Mouse (Mus musculus): ENCODE measurements at regions not wholly inside any gene's neighbourhood (a gene's known extent, or its start where the extent isn't known, plus 50 kb on each side); places are given as distances from the start of the nearest gene placed in this dataset.
"Not testable (repeated sequence)": the region's sequence is repeated elsewhere in the genome, so short reads cannot be mapped to it uniquely, and the experiment has no call there.

DNA sequence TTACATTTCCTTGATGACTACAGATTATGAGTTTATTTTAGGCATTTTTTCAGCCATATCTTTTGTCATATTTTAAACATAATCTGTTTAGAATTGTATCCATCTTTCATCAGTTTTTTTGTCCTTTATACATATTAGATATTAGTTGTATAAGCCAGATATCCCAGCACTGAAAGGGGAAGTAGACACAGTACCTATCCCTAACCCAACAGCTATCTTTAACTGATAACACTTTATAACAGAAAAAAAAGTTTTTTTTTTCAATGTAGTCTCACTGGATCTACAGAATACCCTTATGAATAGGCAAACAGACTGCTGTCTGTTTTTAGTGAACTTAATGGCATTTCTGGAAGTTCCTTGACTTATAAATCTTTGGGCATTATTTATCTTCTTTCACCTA lies 1152.1 kb upstream of the Fam98a start:
- TF ChIP-seq POLR2A (IDR thresholded peaks at IDR 0.05; ENCODE audit: borderline replicate concordance, extremely low read depth, low read depth, low read length) (no peak), CTCF (IDR thresholded peaks at IDR 0.05; ENCODE audit: insufficient read depth, low read length) (no peak)
- DNase-seq = no peak
- no peak overlapping the region for H3K4me3 ChIP-seq (replicated peaks; ENCODE audit: extremely low read depth, low read depth, low read length)
- no peaks in the 10 kb centered on the region for H3K4me1 ChIP-seq (ENCODE audit: control insufficient read depth, insufficient read depth, low read length)

DNA sequence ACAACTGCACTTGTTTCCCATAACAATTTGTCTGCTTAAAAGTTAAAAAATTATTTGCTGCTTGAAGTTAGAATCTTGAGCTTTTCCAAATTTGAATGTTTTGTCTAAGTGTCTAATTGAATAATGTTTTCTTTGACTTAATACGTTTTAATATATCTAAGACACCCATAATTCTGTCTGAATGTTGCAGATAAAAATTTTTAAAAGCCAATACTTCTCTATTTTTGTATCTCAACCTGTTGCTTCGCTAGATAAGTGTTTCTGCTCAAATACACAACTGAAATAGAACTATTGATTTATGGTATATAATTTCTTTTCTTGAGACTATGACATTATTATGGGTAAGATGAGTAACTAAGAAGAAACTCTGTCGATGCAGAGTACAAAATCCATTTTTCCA lies 1144.5 kb upstream of the Fam98a start:
- H3K4me3 ChIP-seq (replicated peaks; ENCODE audit: extremely low read depth, low read depth, low read length) = no peak overlapping the region
- WGBS = 52% methylated on average over 3 of the region's 3 CpGs
- no peak for DNase-seq
- TF ChIP-seq CTCF (IDR thresholded peaks at IDR 0.05; ENCODE audit: insufficient read depth, low read length) (no peak), POLR2A (IDR thresholded peaks at IDR 0.05; ENCODE audit: borderline replicate concordance, extremely low read depth, low read depth, low read length) (no peak)
- no peaks in the 10 kb centered on the region for H3K4me1 ChIP-seq (ENCODE audit: control insufficient read depth, insufficient read depth, low read length)

DNA sequence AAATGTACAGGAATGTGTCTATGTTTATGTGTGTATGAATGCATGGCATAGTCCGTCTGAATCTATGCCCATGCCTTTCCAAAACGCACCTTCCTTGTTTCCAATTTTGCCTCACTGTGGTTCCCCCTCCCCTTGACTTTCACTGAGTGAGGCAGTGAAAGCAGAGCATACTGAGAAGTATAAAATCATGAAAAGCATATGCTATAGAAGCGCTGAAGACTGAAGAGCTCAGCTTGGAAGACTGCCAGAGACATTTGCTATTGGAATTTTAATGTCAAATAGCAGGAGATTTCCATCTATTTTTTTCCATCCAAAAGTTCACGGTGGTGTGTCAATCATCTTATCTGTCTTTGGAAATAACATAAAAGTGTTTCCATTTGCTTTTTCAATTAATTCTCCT lies 1106.3 kb upstream of the Fam98a start:
- 61% methylated on average over 4 of the region's 4 CpGs for WGBS
- H3K4me1 ChIP-seq (ENCODE audit: control insufficient read depth, insufficient read depth, low read length) = no peaks in the 10 kb centered on the region
- H3K4me3 ChIP-seq (replicated peaks; ENCODE audit: extremely low read depth, low read depth, low read length) = no peak overlapping the region
- TF ChIP-seq POLR2A (IDR thresholded peaks at IDR 0.05; ENCODE audit: borderline replicate concordance, extremely low read depth, low read depth, low read length) (no peak), CTCF (IDR thresholded peaks at IDR 0.05; ENCODE audit: insufficient read depth, low read length) (no peak)
- no peak for DNase-seq

DNA sequence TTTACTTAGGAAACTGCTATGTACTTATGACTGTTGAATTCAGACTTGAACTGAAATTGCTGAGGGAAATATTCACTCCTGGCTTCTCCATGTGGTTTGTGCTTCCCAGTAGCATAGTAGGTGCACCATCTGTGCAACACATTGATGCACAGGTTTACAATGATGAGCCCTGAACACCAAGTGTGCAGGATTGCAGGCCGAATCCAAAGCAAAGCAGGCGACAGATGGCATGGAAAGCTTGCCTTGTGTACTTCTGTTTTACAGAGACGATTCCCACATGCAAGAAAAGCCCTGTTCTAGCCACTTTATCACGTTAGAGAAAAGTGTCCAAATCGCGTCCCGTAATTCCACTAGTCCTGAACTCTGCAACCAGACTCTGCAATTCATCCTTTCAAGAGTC lies 1074.2 kb upstream of the Fam98a start:
- Histone ChIP-seq H3K4me3 (replicated peaks; ENCODE audit: extremely low read depth, low read depth, low read length) (no peak overlapping the region), H3K4me1 (ENCODE audit: control insufficient read depth, insufficient read depth, low read length) (no peaks in the 10 kb centered on the region)
- no peak for TF ChIP-seq CTCF (IDR thresholded peaks at IDR 0.05; ENCODE audit: insufficient read depth, low read length)
- TF ChIP-seq POLR2A (IDR thresholded peaks at IDR 0.05; ENCODE audit: borderline replicate concordance, extremely low read depth, low read depth, low read length) = no peak
- no peak for DNase-seq
- WGBS = 85% methylated on average over 7 of the region's 7 CpGs

DNA sequence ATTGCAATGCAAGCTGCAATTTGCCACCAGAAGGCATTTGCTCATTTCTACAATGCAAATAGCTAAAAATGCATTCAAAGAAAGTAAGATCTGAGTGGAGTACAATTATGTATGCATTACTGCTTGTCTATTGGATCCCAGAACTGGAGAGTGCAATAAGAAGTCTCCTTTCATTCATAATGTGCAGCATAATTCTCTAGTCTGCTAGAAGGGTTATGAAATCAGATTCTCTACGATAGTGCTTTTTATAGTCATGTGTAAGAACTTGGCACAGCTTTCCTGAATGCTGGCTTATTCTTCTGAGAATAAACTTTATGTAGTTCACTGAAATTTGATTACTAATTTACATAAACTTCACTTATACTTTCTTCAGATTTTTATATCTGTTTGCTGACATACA lies 1053.5 kb upstream of the Fam98a start:
- TF ChIP-seq POLR2A (IDR thresholded peaks at IDR 0.05; ENCODE audit: borderline replicate concordance, extremely low read depth, low read depth, low read length) = no peak
- no peak for TF ChIP-seq CTCF (IDR thresholded peaks at IDR 0.05; ENCODE audit: insufficient read depth, low read length)
- H3K4me1 ChIP-seq (ENCODE audit: control insufficient read depth, insufficient read depth, low read length) = no peaks in the 10 kb centered on the region
- DNase-seq = no peak
- no peak overlapping the region for H3K4me3 ChIP-seq (replicated peaks; ENCODE audit: extremely low read depth, low read depth, low read length)
- WGBS = 52% methylated on average over 1 of the region's 1 CpGs

DNA sequence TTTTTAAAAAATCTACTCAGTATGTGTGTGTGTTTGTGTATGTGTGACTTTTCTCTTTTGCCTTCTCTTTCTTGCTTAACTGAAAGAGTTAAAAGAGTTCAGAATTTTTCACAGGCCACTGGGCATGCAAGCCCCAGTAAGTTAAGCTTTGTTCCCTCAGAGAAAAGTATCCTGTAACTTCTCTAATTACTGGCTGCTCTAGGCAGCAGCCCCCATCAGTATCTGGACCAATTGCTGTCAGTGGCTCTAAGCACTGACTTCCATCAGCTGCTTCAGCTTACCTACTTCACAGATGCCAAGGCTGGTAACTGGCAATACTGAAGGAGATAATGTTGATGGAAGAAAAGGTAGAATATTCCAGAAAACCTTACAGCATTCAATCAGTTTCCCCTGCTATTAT lies 1026.6 kb upstream of the Fam98a start:
- Histone ChIP-seq H3K4me3 (replicated peaks; ENCODE audit: extremely low read depth, low read depth, low read length) (no peak overlapping the region), H3K4me1 (ENCODE audit: control insufficient read depth, insufficient read depth, low read length) (no peaks in the 10 kb centered on the region)
- TF ChIP-seq CTCF (IDR thresholded peaks at IDR 0.05; ENCODE audit: insufficient read depth, low read length) (no peak), POLR2A (IDR thresholded peaks at IDR 0.05; ENCODE audit: borderline replicate concordance, extremely low read depth, low read depth, low read length) (no peak)
- no peak for DNase-seq

DNA sequence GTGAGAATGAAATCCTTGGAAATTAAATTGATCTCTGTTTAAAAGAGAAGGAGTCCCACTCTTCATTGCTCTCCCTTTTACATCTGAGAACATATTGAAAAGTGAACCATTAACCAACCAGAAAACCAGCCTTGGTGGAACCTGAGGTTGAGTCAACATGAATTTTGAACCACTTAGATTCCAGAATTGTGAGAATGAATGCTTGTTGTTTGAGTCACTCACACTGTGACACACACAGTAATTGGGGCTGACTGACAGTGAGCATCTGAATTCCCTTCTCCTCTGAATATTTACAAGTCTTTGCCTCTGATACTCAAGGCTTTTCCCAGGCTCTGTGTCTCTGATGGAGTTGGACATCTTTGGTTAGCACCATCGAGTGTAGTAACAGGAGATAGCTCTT lies 1008.0 kb upstream of the Fam98a start:
- 62% methylated on average over 1 of the region's 1 CpGs for WGBS
- TF ChIP-seq CTCF (IDR thresholded peaks at IDR 0.05; ENCODE audit: insufficient read depth, low read length) (no peak), POLR2A (IDR thresholded peaks at IDR 0.05; ENCODE audit: borderline replicate concordance, extremely low read depth, low read depth, low read length) (no peak)

DNA sequence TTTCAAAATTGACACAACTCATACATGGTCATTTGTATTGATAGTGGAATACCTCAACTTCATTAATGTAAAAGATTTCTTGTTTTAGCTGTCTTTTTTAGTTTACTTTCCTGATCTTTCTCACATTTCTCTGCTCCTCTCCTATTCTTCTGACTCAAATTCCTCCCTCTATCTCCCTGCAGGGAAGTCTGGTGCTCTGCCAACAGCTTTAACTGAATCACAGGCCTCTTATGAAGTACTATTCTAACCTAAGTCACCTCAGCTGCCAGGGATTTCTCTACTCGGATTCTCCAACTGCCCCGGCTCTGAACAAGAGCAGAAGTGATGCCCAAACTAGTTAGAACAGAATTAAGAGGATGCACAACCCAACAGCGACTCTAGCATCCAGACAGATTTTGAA lies 993.8 kb upstream of the Fam98a start:
- DNase-seq = no peak
- Histone ChIP-seq H3K4me3 (replicated peaks; ENCODE audit: extremely low read depth, low read depth, low read length) (no peak overlapping the region), H3K4me1 (ENCODE audit: control insufficient read depth, insufficient read depth, low read length) (no peaks in the 10 kb centered on the region)
- WGBS = 49% methylated on average over 3 of the region's 3 CpGs
- no peak for TF ChIP-seq POLR2A (IDR thresholded peaks at IDR 0.05; ENCODE audit: borderline replicate concordance, extremely low read depth, low read depth, low read length)
- TF ChIP-seq CTCF (IDR thresholded peaks at IDR 0.05; ENCODE audit: insufficient read depth, low read length) = no peak

More for the DNA sequence above, 1008.0 kb upstream of the Fam98a start:
- Histone ChIP-seq H3K4me1 (ENCODE audit: control insufficient read depth, insufficient read depth, low read length) (no peaks in the 10 kb centered on the region), H3K4me3 (replicated peaks; ENCODE audit: extremely low read depth, low read depth, low read length) (no peak overlapping the region)
- no peak for DNase-seq

DNA sequence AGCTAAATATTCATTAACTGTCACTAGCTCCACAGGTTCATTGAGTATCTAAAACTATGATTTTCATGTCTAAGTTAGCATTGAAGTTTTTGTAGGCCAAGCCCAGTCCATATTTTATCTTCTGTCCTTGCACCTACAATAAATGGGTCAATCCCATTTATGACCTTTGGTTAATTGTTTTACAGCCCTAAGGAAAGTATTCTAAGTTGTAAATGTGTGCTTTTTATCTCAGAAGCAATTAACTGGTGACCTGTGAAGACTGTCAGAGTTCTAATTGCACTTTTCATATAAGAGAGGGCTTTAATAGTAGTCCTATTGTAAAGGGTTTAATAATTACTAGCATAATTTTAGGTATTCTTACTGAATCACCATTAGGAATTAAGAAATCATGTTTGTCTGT lies 984.0 kb upstream of the Fam98a start:
- no peak for TF ChIP-seq CTCF (IDR thresholded peaks at IDR 0.05; ENCODE audit: insufficient read depth, low read length)
- no peak for TF ChIP-seq POLR2A (IDR thresholded peaks at IDR 0.05; ENCODE audit: borderline replicate concordance, extremely low read depth, low read depth, low read length)
- no peak overlapping the region for H3K4me3 ChIP-seq (replicated peaks; ENCODE audit: extremely low read depth, low read depth, low read length)
- no peak for DNase-seq
- no peaks in the 10 kb centered on the region for H3K4me1 ChIP-seq (ENCODE audit: control insufficient read depth, insufficient read depth, low read length)

DNA sequence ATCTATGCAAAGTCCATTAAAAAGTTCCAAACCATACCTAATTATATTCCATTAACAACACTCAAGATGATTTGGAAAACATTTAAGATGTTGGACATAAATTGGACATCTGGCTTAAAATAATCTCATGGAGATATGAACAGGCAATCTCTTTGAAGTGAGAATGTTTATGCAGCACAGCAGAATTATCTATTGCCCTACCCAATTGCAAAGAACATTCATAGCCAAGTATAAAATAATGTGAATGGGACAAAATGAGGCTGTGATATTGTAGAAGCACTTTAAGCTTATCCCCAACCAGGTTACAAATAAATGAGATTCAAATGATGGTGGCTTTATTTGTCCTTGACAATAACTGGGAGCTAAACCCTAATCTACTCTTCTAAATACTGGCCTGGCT lies 950.0 kb upstream of the Fam98a start:
- H3K4me1 ChIP-seq (ENCODE audit: control insufficient read depth, insufficient read depth, low read length) = no peaks in the 10 kb centered on the region
- no peak for DNase-seq
- TF ChIP-seq CTCF (IDR thresholded peaks at IDR 0.05; ENCODE audit: insufficient read depth, low read length) (no peak), POLR2A (IDR thresholded peaks at IDR 0.05; ENCODE audit: borderline replicate concordance, extremely low read depth, low read depth, low read length) (no peak)
- H3K4me3 ChIP-seq (replicated peaks; ENCODE audit: extremely low read depth, low read depth, low read length) = no peak overlapping the region

DNA sequence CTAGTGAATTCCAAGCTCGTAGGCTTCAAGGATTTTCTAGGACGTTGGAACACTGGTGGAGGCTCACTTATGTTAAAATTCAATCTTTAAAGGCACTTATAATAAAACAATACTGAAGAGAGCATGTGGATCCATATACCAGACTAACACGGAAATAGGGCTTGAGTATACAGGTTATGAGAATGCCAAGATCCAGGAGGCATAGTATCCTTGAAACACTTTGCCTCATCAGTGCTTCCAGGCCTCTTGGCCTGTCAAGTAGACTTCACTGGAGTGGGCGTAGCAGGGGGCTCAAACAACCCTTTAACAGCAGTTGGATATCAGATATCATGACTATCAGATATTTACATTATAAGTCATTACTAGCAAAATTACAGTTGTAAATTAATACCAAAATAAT lies 948.7 kb upstream of the Fam98a start:
- DNase-seq = no peak
- H3K4me1 ChIP-seq (ENCODE audit: control insufficient read depth, insufficient read depth, low read length) = no peaks in the 10 kb centered on the region
- 65% methylated on average over 4 of the region's 4 CpGs for WGBS
- no peak for TF ChIP-seq CTCF (IDR thresholded peaks at IDR 0.05; ENCODE audit: insufficient read depth, low read length)
- TF ChIP-seq POLR2A (IDR thresholded peaks at IDR 0.05; ENCODE audit: borderline replicate concordance, extremely low read depth, low read depth, low read length) = no peak
- no peak overlapping the region for H3K4me3 ChIP-seq (replicated peaks; ENCODE audit: extremely low read depth, low read depth, low read length)

DNA sequence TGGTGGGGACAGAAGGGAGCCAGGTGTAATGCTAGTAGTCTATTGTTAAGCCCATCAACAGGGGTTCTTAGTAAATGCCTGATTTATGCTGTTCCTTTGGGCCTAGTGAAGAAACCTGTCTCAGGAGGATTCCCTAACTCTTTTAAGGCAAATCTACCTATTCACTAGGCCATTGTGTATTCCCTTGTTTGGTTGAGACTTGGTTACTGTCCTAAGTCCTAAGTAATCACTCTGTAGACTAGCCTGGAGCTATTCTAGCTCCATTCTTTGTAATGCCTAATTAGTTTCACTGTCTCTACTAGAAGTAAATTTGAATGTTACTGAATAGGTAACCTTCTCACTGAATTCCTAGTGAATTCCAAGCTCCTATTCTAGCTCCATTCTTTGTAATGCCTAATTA lies 948.2 kb upstream of the Fam98a start:
- H3K4me3 ChIP-seq (replicated peaks; ENCODE audit: extremely low read depth, low read depth, low read length); DNase-seq; H3K4me1 ChIP-seq (ENCODE audit: control insufficient read depth, insufficient read depth, low read length): not testable (repeated sequence)

Data from lung, adult 2 months (tissue).